Mouse (Mus musculus) embryonic fibroblast, embryonic 13.5 days (primary cell): ENCODE results near the gene Zfp202. TPM values are rescaled to one million over a fixed set of nuclear protein-coding genes. Genes with fewer than 3 reads are reported as not detected.
"Not testable (repeated sequence)": the region's sequence is repeated elsewhere in the genome, so short reads cannot be mapped to it uniquely, and the experiment has no call there.

Source experiments
- H3K27ac ChIP-seq: 2 replicates; pipeline ENCODE4 v1.5.1; 2012; ENCODE audit warnings: low read length, control low read depth, inconsistent platforms; ENCODE audit not compliant: insufficient read depth
- H3K4me1 ChIP-seq: 2 replicates; pipeline ENCODE4 v1.6.1; 2011; ENCODE audit warnings: low read length; ENCODE audit not compliant: control insufficient read depth, insufficient read depth
- H3K4me3 ChIP-seq: 2 replicates; pipeline ENCODE4 v1.5.1; 2011; ENCODE audit warnings: mild to moderate bottlenecking, control low read depth, low read length; ENCODE audit not compliant: insufficient read depth
- CTCF ChIP-seq: IDR thresholded peaks from 2 replicates; pipeline ENCODE4 v1.5.1; 2011; ENCODE audit warnings: mild to moderate bottlenecking, control low read depth, low read length, moderate library complexity, borderline replicate concordance; ENCODE audit not compliant: insufficient read depth
- POLR2A ChIP-seq: IDR thresholded peaks from 2 replicates; pipeline ENCODE4 v1.6.1; 2011; ENCODE audit warnings: low read depth, mild to moderate bottlenecking, control low read depth, low read length, moderate library complexity
- polyA plus RNA-seq: library from polyadenylated mRNA; stranded (reverse); fragments of >200 nt; gene quantifications from 2 replicates; pipeline ENCODE4 v1.2.4, GENCODE M21; 2011; ENCODE audit warnings: low read depth; ENCODE audit not compliant: missing spikeins, insufficient read length

Zfp202 gene
- 2.6 and 3.7 TPM in 2 replicates for polyA plus RNA-seq

DNA sequence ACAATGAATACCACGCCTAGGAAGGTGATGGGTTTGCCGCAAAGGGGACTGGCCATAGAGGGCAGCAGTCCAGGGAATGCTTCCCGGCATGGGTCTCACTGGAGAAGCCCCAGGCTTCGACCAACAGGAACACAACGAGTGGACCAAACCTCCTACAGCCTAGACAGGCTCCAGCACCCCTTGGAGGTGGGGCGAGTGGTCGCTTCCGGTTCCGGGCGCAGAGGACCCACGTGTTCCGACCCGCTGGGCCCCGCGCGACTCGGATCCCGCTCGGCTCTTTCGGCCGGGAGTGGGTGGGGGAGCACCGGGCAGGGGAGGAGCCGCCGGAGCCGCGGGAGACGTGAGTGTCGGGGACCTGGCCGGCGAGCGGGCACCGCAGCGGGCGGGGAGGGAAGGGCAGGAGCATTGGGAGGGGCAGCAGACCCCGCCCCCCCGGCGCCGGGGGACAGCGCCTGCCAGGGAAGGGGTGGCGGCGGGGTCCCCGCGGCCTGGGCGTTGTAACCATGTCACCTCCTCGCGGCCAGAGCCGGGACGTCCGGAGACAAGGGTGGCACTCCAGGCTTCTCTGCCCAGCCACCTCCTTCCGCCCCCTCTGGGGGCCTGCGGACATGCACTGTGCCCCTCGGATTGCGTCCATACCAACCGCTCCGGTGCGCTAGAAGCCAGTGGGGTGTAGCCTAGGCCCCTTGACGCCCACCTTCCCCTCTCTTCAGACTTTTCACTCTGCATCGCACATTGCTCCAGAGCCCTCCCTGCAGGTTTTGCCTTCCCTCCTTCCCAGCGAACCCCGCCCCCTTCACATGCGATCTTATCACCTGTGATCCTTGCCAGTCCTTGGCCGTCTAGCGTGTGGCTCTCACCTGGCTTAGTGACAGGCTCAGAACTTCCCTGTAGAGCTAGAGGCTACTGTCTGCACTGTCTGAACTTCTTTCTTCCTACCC, at the start of gene Zfp202:
Gene Zfp202, plus strand, starts transcription at position 219 of the 941 bp plus-strand sequence.
- Histone ChIP-seq H3K27ac (no peak within 1 kb of the TSS), H3K4me3 (peak within 1 kb of the TSS; percentile 80), H3K4me1 (peaks cover 8% of the 10 kb centered on the region)
- TF ChIP-seq CTCF (no peak), POLR2A (peak; percentile 83)

DNA sequence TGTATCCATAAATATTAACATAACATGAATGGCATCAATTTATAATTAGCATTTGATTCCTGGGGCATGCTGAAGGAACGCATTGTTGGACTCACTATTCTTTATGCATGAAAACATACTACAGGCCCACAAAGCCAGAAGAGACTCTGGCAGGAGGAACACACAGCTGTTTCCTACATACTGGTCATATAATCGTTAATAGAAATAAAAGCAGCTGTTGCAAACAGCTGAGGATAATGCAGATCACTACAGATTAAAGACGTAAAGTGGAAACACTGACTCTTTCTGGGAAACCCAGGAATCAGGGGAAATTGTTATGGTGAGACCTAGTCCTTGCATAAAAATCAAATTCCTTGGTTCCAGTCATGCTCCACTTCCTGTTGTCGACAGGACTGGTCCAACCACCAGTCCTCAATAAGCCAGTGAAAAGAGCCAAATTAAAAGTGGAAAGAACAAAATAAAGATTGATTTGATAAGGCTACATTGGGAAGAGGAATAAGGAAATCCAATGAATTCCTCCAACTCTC, 36.9 kb upstream of the Zfp202 start:
- Histone ChIP-seq H3K4me1 (no peaks in the 10 kb centered on the region), H3K27ac (no peak overlapping the region), H3K4me3 (no peak overlapping the region)
- TF ChIP-seq CTCF = no peak
- TF ChIP-seq POLR2A = no peak

DNA sequence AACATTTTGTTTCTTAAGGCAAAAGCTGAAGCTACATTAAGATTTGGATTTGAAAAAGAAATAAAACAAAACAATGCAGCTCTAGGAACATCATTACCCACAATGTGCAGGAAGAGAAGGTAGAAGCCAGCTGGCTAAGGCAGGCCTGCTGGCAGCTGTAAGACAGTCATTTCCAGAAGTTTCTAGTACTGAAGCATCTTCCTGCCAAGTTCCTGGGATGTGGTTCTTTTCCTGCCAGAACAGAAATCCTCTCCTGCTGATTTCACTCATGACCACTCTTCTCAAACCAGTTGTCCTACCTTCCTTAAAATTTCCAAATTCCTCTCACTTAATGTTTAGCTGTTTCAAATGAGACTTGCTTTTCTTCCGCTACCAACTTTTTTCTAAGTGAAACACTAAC, 25.7 kb upstream of the Zfp202 start:
- Histone ChIP-seq H3K4me3 (no peak overlapping the region), H3K27ac (no peak overlapping the region), H3K4me1 (no peaks in the 10 kb centered on the region)
- TF ChIP-seq POLR2A = no peak
- TF ChIP-seq CTCF = no peak

DNA sequence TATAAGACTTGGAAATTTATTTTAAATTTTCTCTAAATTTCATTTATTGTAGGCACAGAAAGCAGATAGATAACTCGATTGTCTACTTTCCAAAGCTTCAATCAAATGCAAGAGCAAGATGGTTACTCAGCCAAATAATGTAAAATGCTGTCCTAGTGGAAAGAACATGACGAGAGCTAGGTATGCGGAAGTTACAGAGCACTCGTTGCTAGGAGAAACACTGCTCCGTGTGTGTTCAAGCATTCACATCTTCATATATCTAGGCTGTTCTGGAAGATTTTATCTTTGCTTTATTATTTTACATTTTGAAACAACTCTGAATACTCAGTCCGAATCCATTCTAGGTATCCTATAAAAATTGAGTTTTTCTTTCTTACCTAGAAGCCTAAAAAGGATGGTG, 15.1 kb upstream of the Zfp202 start:
- TF ChIP-seq POLR2A (no peak), CTCF (no peak)
- Histone ChIP-seq H3K4me3 (no peak overlapping the region), H3K4me1 (no peaks in the 10 kb centered on the region), H3K27ac (no peak overlapping the region)

DNA sequence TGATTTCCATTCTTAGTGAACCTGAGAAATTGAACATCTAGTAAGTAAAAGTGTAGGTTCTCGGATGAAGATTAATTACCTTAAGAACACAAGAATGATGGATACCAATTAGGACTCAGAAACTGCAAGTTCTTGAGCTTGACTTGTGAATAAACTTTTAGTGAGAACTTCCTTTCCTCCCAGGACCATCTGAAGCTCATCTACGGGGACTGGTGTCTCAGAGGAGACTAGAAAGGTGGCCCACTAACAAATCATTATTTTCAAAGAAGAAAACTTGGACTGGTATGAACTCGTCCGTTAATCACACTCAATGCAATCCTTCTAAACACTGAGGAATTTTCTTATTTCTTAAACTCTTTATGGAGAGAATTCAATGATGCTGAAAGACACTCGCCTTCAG, 11.5 kb upstream of the Zfp202 start, which contains the start of gene Olfr986:
Gene Olfr986, plus strand, starts transcription at position 301 of the 400 bp plus-strand sequence.
- no peak within 1 kb of the TSS for H3K4me3 ChIP-seq
- H3K27ac ChIP-seq = no peak within 1 kb of the TSS
- no peak for TF ChIP-seq CTCF
- TF ChIP-seq POLR2A = no peak
- no peaks in the 10 kb centered on the region for H3K4me1 ChIP-seq

DNA sequence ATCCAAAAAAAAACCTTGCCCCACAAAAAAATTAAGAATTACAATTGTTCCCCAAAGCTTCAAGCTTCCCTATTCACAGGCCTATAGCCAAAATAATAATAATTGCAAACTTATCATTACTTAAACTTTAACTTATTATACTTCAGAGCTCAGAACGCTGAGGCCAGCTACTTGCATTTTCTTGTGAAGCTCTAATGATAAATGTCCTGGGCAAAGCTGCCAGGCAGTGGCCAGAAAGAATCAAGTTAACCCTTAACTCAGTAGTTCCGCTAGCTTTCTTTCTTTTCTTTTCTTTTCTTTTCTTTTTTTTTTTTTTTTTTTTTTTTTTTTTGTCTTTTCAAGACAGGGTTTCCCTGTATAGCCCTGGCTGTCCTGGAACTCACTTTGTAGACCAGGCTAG, 7.0 kb upstream of the Zfp202 start:
- H3K4me1 ChIP-seq, H3K4me3 ChIP-seq, H3K27ac ChIP-seq: not testable (repeated sequence)

DNA sequence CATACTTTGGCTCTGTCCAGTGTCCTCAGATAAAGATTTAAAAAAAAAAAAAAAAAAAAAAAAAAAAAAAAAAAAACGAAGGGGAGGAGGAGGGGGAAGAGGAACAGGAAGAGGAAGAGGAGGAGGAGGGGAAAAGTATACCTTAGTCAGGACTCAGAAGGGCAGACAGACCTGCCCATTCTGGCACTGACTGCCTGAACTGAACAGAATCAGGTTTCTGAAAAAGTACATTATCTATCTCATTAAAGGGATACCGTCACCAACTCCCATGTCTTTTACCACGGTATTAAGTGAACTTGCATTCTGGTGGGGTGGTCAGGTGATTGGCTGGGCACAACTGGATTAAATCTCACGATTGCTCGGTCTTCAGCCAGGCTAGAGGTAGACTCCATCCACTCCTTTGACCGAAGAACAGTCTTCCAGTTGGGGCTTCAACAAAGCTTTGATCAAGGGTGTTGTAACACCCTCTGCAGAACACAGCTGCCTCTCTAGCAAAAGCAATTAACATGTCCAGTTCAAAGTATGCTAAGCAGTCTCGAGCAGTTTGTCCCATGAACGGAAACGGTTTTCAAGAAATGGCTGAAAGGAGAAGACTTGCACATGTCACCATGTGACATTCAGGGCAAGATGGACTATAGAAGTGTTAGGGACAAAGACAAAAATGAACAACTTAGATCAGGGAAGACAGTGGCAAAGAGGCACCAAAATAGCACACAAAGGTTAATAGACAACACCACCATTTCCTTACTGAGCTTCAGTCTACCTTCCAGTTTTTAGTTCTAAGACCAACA, 835 bp upstream of the Zfp202 start:
- Histone ChIP-seq H3K4me1 (peaks cover 8% of the 10 kb centered on the region), H3K4me3 (peak overlapping the region; percentile 80), H3K27ac (no peak overlapping the region)
- TF ChIP-seq CTCF (no peak), POLR2A (no peak)

DNA sequence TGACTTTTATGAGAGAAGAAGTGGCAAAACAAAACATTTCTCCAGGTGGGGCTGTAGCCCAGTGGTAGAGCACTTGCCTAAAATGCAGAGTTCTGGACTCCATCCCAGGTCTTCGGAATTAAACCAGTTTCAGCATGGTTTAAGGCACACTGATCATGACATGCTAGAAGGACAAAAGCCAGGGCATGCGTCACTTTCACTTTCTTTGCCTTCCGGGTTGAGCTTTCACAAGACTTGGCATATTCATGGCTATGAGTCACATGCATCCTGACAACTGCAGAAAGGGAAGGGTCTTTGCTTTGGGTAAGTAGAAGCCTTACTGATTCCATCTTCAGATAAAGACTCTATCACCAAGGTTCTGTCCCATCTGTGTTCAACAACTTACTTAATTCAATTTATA, 3.9 kb downstream of the Zfp202 start:
- TF ChIP-seq CTCF (no peak), POLR2A (no peak)
- no peak overlapping the region for H3K4me3 ChIP-seq
- H3K4me1 ChIP-seq = peaks cover 8% of the 10 kb centered on the region
- no peak overlapping the region for H3K27ac ChIP-seq

DNA sequence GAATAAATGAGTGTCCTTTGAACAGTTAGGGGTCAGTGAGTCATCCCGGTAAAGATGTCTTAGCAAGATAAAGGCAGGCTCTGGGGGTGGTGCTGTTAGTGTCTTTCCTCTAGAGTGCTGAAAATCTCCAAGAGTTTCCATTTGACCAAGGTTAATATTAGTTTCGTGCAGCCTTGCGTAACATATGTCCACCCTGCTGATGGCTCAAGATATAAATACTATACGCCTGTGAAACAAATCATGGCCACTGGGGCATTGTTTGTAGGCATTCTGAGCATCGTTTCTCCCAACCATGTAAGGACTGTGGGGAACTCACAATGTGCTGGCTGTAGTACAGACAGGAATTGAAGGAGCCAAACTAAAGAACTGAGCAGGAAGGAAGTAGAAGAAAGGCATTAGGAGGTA, 14.4 kb downstream of the Zfp202 start:
- Histone ChIP-seq H3K4me1 (no peaks in the 10 kb centered on the region), H3K27ac (no peak overlapping the region), H3K4me3 (no peak overlapping the region)
- no peak for TF ChIP-seq CTCF
- TF ChIP-seq POLR2A = no peak
